Mouse (Mus musculus): ENCODE data around the gene Loxl4. TPM values are rescaled to one million over a fixed set of nuclear protein-coding genes. Genes with fewer than 3 reads are reported as not detected.

The Loxl4 gene
- polyA plus RNA-seq, 1 experiment from 2014 or later, result 0.25 TPM

- Histone ChIP-seq H3K9ac (ENCODE audit: low read length) (no peak overlapping the region), H3K27me3 (ENCODE audit: control insufficient read depth, insufficient read depth, low read length) (no peaks in the 10 kb centered on the region), H3K4me2 (no peak overlapping the region), H3K27ac (ENCODE audit: low read depth, low read length) (no peak overlapping the region), H3K9me3 (ENCODE audit: control insufficient read depth, low read length) (no peaks in the 10 kb centered on the region), H3K4me1 (ENCODE audit: control insufficient read depth, insufficient read depth, low read length) (no peaks in the 10 kb centered on the region), H3K4me3 (ENCODE audit: low read depth, low read length) (no peak overlapping the region), H3K36me3 (ENCODE audit: control insufficient read depth, insufficient read depth, low read length) (no peaks in the 10 kb centered on the region)
- 68% methylated on average over 3 of the region's 3 CpGs for WGBS
- ATAC-seq (ENCODE audit: low FRiP score), result no peak
- DNase-seq (ENCODE audit: low spot score, missing footprints), result peak; percentile 73
Measured at GRCm38 (mm10) chr19:42600591-42600990, 12.0 kb downstream of the Loxl4 start.

- Histone ChIP-seq H3K4me3 (ENCODE audit: low read depth, low read length) (no peak overlapping the region), H3K27me3 (ENCODE audit: control insufficient read depth, insufficient read depth, low read length) (no peaks in the 10 kb centered on the region), H3K4me2 (no peak overlapping the region), H3K36me3 (ENCODE audit: control insufficient read depth, insufficient read depth, low read length) (no peaks in the 10 kb centered on the region), H3K27ac (ENCODE audit: low read depth, low read length) (no peak overlapping the region), H3K9ac (ENCODE audit: low read length) (no peak overlapping the region), H3K4me1 (ENCODE audit: control insufficient read depth, insufficient read depth, low read length) (no peaks in the 10 kb centered on the region), H3K9me3 (ENCODE audit: control insufficient read depth, low read length) (no peaks in the 10 kb centered on the region)
- WGBS, result 85% methylated on average over 17 of the region's 17 CpGs
- DNase-seq (ENCODE audit: low spot score, missing footprints), result peak; percentile 37
- ATAC-seq (ENCODE audit: low FRiP score), result no peak
Measured at GRCm38 (mm10) chr19:42599891-42600290, 12.7 kb downstream of the Loxl4 start.

- DNase-seq (ENCODE audit: low spot score, missing footprints) (peak; percentile 6), ATAC-seq (ENCODE audit: low FRiP score) (no peak)
- WGBS, result 93% methylated on average over 6 of the region's 6 CpGs
- H3K9ac ChIP-seq (ENCODE audit: low read length), result no peak overlapping the region
- no peaks in the 10 kb centered on the region for H3K36me3 ChIP-seq (ENCODE audit: control insufficient read depth, insufficient read depth, low read length)
- no peak overlapping the region for H3K4me3 ChIP-seq (ENCODE audit: low read depth, low read length)
- no peaks in the 10 kb centered on the region for H3K27me3 ChIP-seq (ENCODE audit: control insufficient read depth, insufficient read depth, low read length)
- no peak overlapping the region for H3K27ac ChIP-seq (ENCODE audit: low read depth, low read length)
- no peak overlapping the region for H3K4me2 ChIP-seq
- no peaks in the 10 kb centered on the region for H3K9me3 ChIP-seq (ENCODE audit: control insufficient read depth, low read length)
- no peaks in the 10 kb centered on the region for H3K4me1 ChIP-seq (ENCODE audit: control insufficient read depth, insufficient read depth, low read length)
Measured at GRCm38 (mm10) chr19:42597896-42598295, 14.7 kb downstream of the Loxl4 start.

GRCm38 (mm10) chr19:42597286-42597685 lies 15.3 kb downstream of the Loxl4 start:
- no peak overlapping the region for H3K4me2 ChIP-seq
- no peak overlapping the region for H3K9ac ChIP-seq (ENCODE audit: low read length)
- H3K4me3 ChIP-seq (ENCODE audit: low read depth, low read length), result no peak overlapping the region
- no peaks in the 10 kb centered on the region for H3K27me3 ChIP-seq (ENCODE audit: control insufficient read depth, insufficient read depth, low read length)
- H3K4me1 ChIP-seq (ENCODE audit: control insufficient read depth, insufficient read depth, low read length), result no peaks in the 10 kb centered on the region
- no peak for ATAC-seq (ENCODE audit: low FRiP score)
- H3K9me3 ChIP-seq (ENCODE audit: control insufficient read depth, low read length), result no peaks in the 10 kb centered on the region
- DNase-seq (ENCODE audit: low spot score, missing footprints), result no peak
- no peaks in the 10 kb centered on the region for H3K36me3 ChIP-seq (ENCODE audit: control insufficient read depth, insufficient read depth, low read length)
- WGBS, result 96% methylated on average over 12 of the region's 12 CpGs
- no peak overlapping the region for H3K27ac ChIP-seq (ENCODE audit: low read depth, low read length)

GRCm38 (mm10) chr19:42595066-42595465 lies 17.5 kb downstream of the Loxl4 start:
- no peak overlapping the region for H3K4me2 ChIP-seq
- no peaks in the 10 kb centered on the region for H3K27me3 ChIP-seq (ENCODE audit: control insufficient read depth, insufficient read depth, low read length)
- no peaks in the 10 kb centered on the region for H3K4me1 ChIP-seq (ENCODE audit: control insufficient read depth, insufficient read depth, low read length)
- H3K9ac ChIP-seq (ENCODE audit: low read length), result no peak overlapping the region
- no peak for ATAC-seq (ENCODE audit: low FRiP score)
- H3K27ac ChIP-seq (ENCODE audit: low read depth, low read length), result no peak overlapping the region
- DNase-seq (ENCODE audit: low spot score, missing footprints), result no peak
- H3K36me3 ChIP-seq (ENCODE audit: control insufficient read depth, insufficient read depth, low read length), result no peaks in the 10 kb centered on the region
- H3K4me3 ChIP-seq (ENCODE audit: low read depth, low read length), result no peak overlapping the region
- WGBS, result 96% methylated on average over 6 of the region's 6 CpGs
- no peaks in the 10 kb centered on the region for H3K9me3 ChIP-seq (ENCODE audit: control insufficient read depth, low read length)

- Histone ChIP-seq H3K4me1 (ENCODE audit: control insufficient read depth, insufficient read depth, low read length) (no peaks in the 10 kb centered on the region), H3K4me3 (ENCODE audit: low read depth, low read length) (no peak overlapping the region), H3K9ac (ENCODE audit: low read length) (no peak overlapping the region), H3K36me3 (ENCODE audit: control insufficient read depth, insufficient read depth, low read length) (no peaks in the 10 kb centered on the region), H3K9me3 (ENCODE audit: control insufficient read depth, low read length) (no peaks in the 10 kb centered on the region), H3K27ac (ENCODE audit: low read depth, low read length) (no peak overlapping the region), H3K4me2 (no peak overlapping the region), H3K27me3 (ENCODE audit: control insufficient read depth, insufficient read depth, low read length) (no peaks in the 10 kb centered on the region)
- DNase-seq (ENCODE audit: low spot score, missing footprints), result no peak
- 91% methylated on average over 6 of the region's 6 CpGs for WGBS
- ATAC-seq (ENCODE audit: low FRiP score), result no peak
Measured at GRCm38 (mm10) chr19:42593456-42593855, 19.2 kb downstream of the Loxl4 start.

- H3K27ac ChIP-seq (ENCODE audit: low read depth, low read length), result no peak overlapping the region
- no peaks in the 10 kb centered on the region for H3K9me3 ChIP-seq (ENCODE audit: control insufficient read depth, low read length)
- no peak overlapping the region for H3K9ac ChIP-seq (ENCODE audit: low read length)
- no peak overlapping the region for H3K4me3 ChIP-seq (ENCODE audit: low read depth, low read length)
- no peaks in the 10 kb centered on the region for H3K4me1 ChIP-seq (ENCODE audit: control insufficient read depth, insufficient read depth, low read length)
- 89% methylated on average over 14 of the region's 14 CpGs for WGBS
- ATAC-seq (ENCODE audit: low FRiP score) (no peak), DNase-seq (ENCODE audit: low spot score, missing footprints) (no peak)
- H3K27me3 ChIP-seq (ENCODE audit: control insufficient read depth, insufficient read depth, low read length), result no peaks in the 10 kb centered on the region
- H3K36me3 ChIP-seq (ENCODE audit: control insufficient read depth, insufficient read depth, low read length), result no peaks in the 10 kb centered on the region
- H3K4me2 ChIP-seq, result no peak overlapping the region
Measured at GRCm38 (mm10) chr19:42591534-42591933, 21.1 kb downstream of the Loxl4 start.

- 100% methylated on average over 1 of the region's 1 CpGs for WGBS
- no peaks in the 10 kb centered on the region for H3K4me1 ChIP-seq (ENCODE audit: control insufficient read depth, insufficient read depth, low read length)
- H3K27me3 ChIP-seq (ENCODE audit: control insufficient read depth, insufficient read depth, low read length), result no peaks in the 10 kb centered on the region
- H3K4me2 ChIP-seq, result no peak overlapping the region
- no peak for DNase-seq (ENCODE audit: low spot score, missing footprints)
- no peak for ATAC-seq (ENCODE audit: low FRiP score)
- H3K9me3 ChIP-seq (ENCODE audit: control insufficient read depth, low read length), result no peaks in the 10 kb centered on the region
- no peaks in the 10 kb centered on the region for H3K36me3 ChIP-seq (ENCODE audit: control insufficient read depth, insufficient read depth, low read length)
- H3K27ac ChIP-seq (ENCODE audit: low read depth, low read length), result no peak overlapping the region
- H3K9ac ChIP-seq (ENCODE audit: low read length), result no peak overlapping the region
- H3K4me3 ChIP-seq (ENCODE audit: low read depth, low read length), result no peak overlapping the region
Measured at GRCm38 (mm10) chr19:42589246-42589645, 23.4 kb downstream of the Loxl4 start.

- H3K27ac ChIP-seq (ENCODE audit: low read depth, low read length), result no peak overlapping the region
- no peaks in the 10 kb centered on the region for H3K9me3 ChIP-seq (ENCODE audit: control insufficient read depth, low read length)
- no peak overlapping the region for H3K4me3 ChIP-seq (ENCODE audit: low read depth, low read length)
Measured at GRCm38 (mm10) chr19:42587704-42588103, 24.9 kb downstream of the Loxl4 start.

GRCm38 (mm10) chr19:42584188-42584587 lies 28.4 kb downstream of the Loxl4 start:
- Histone ChIP-seq H3K27me3 (ENCODE audit: control insufficient read depth, insufficient read depth, low read length) (no peaks in the 10 kb centered on the region), H3K4me1 (ENCODE audit: control insufficient read depth, insufficient read depth, low read length) (no peaks in the 10 kb centered on the region), H3K4me2 (no peak overlapping the region), H3K9me3 (ENCODE audit: control insufficient read depth, low read length) (no peaks in the 10 kb centered on the region), H3K36me3 (ENCODE audit: control insufficient read depth, insufficient read depth, low read length) (no peaks in the 10 kb centered on the region), H3K27ac (ENCODE audit: low read depth, low read length) (no peak overlapping the region), H3K4me3 (ENCODE audit: low read depth, low read length) (no peak overlapping the region), H3K9ac (ENCODE audit: low read length) (no peak overlapping the region)
- 95% methylated on average over 3 of the region's 3 CpGs for WGBS
- DNase-seq (ENCODE audit: low spot score, missing footprints) (peak; percentile 33), ATAC-seq (ENCODE audit: low FRiP score) (no peak)

More at GRCm38 (mm10) chr19:42587704-42588103, 24.9 kb downstream of the Loxl4 start:
- DNase-seq (ENCODE audit: low spot score, missing footprints), result peak; percentile 67
- Histone ChIP-seq H3K27me3 (ENCODE audit: control insufficient read depth, insufficient read depth, low read length) (no peaks in the 10 kb centered on the region), H3K36me3 (ENCODE audit: control insufficient read depth, insufficient read depth, low read length) (no peaks in the 10 kb centered on the region), H3K4me1 (ENCODE audit: control insufficient read depth, insufficient read depth, low read length) (no peaks in the 10 kb centered on the region), H3K4me2 (no peak overlapping the region), H3K9ac (ENCODE audit: low read length) (no peak overlapping the region)
- WGBS, result 84% methylated on average over 2 of the region's 2 CpGs
- no peak for ATAC-seq (ENCODE audit: low FRiP score)

Data from midbrain, embryonic 11.5 days (tissue).